Mouse (Mus musculus) embryonic facial prominence, embryonic 15.5 days (tissue): ENCODE measurements around the gene Ak8. TPM values are rescaled to one million over a fixed set of nuclear protein-coding genes. Genes with fewer than 3 reads are reported as not detected.

Source experiments
- ATAC-seq: fragments of 200-750 bp; cut with Nextera tagmentation; 2 replicates; pipeline ENCODE4 v1.8.0; 2017; ENCODE audit warnings: low read depth, moderate TSS enrichment; ENCODE audit not compliant: insufficient number of reproducible peaks, low FRiP score, low TSS enrichment
- H3K27ac ChIP-seq: fragments of 300-500 bp; sonication (generic); replicated peaks from 2 replicates; pipeline ENCODE4 v1.5.1; 2015; ENCODE audit warnings: mild to moderate bottlenecking, inconsistent platforms
- H3K27me3 ChIP-seq: fragments of 300-500 bp; sonication (generic); 2 replicates; pipeline ENCODE4 v1.6.1; 2015; ENCODE audit warnings: inconsistent platforms
- H3K36me3 ChIP-seq: fragments of 300-500 bp; sonication (generic); 2 replicates; pipeline ENCODE4 v1.6.1; 2015; ENCODE audit warnings: mild to moderate bottlenecking, inconsistent platforms
- H3K4me1 ChIP-seq: fragments of 300-500 bp; sonication (generic); 2 replicates; pipeline ENCODE4 v1.6.1; 2015; ENCODE audit warnings: inconsistent platforms
- H3K4me2 ChIP-seq: fragments of 300-500 bp; sonication (generic); replicated peaks from 2 replicates; pipeline ENCODE4 v1.6.1; 2015; ENCODE audit warnings: mild to moderate bottlenecking, inconsistent platforms
- H3K4me3 ChIP-seq: fragments of 300-500 bp; sonication (generic); replicated peaks from 2 replicates; pipeline ENCODE4 v1.5.1; 2015; ENCODE audit warnings: mild to moderate bottlenecking, inconsistent platforms
- H3K9ac ChIP-seq: fragments of 300-500 bp; sonication (generic); 2 replicates; pipeline ENCODE4 v1.6.1; 2015; ENCODE audit warnings: inconsistent platforms
- H3K9me3 ChIP-seq: fragments of 300-500 bp; sonication (generic); replicated peaks from 2 replicates; pipeline ENCODE4 v1.6.1; 2016; ENCODE audit warnings: inconsistent platforms
- WGBS: fragments of 180-500 bp; shearing (Covaris S2); methylation state at CpG from one replicate; pipeline ENCODE4 v1.1.7; 2015; 5-methylcytosine and 5-hydroxymethylcytosine counted together
- polyA plus RNA-seq: library from polyadenylated mRNA; unstranded; fragments of >200 nt; fragmentation: Nextera tagmentation; extraction: Ambion mirVana; gene quantifications from 2 replicates; pipeline ENCODE4 v1.2.1, GENCODE M21; 2015

Ak8 gene
- polyA plus RNA-seq, 1 experiment from 2014 or later = 6.5 TPM

GRCm38 (mm10) chr2:28770697-28771096 is 70.7 kb downstream of the Ak8 start:
- Histone ChIP-seq H3K27me3 (no peaks in the 10 kb centered on the region), H3K36me3 (no peaks in the 10 kb centered on the region), H3K4me2 (no peak overlapping the region), H3K27ac (no peak overlapping the region), H3K9ac (no peak overlapping the region), H3K4me1 (no peaks in the 10 kb centered on the region), H3K9me3 (no peaks in the 10 kb centered on the region), H3K4me3 (no peak overlapping the region)
- WGBS = 59% methylated on average over 5 of the region's 5 CpGs
- no peak for ATAC-seq

- Histone ChIP-seq H3K27me3 (no peaks in the 10 kb centered on the region), H3K9ac (no peak overlapping the region), H3K9me3 (no peaks in the 10 kb centered on the region), H3K27ac (no peak overlapping the region), H3K4me1 (0 out of 2 replicates have a peak, but pooled peaks cover 8% of the 10 kb centered on the region), H3K4me3 (no peak overlapping the region), H3K4me2 (no peak overlapping the region), H3K36me3 (no peaks in the 10 kb centered on the region)
- WGBS = 67% methylated on average over 8 of the region's 8 CpGs
- no peak for ATAC-seq
Measured at GRCm38 (mm10) chr2:28774073-28774472, 74.1 kb downstream of the Ak8 start.

- ATAC-seq = no peak
- H3K4me1 ChIP-seq = 0 out of 2 replicates have a peak, but pooled peaks cover 8% of the 10 kb centered on the region
- H3K4me2 ChIP-seq = no peak overlapping the region
- H3K36me3 ChIP-seq = no peaks in the 10 kb centered on the region
- WGBS = 54% methylated on average over 2 of the region's 2 CpGs
- H3K4me3 ChIP-seq = no peak overlapping the region
- H3K9me3 ChIP-seq = no peaks in the 10 kb centered on the region
- H3K27ac ChIP-seq = no peak overlapping the region
- H3K27me3 ChIP-seq = no peaks in the 10 kb centered on the region; the same call in 1 of the 2 replicates
- no peak overlapping the region for H3K9ac ChIP-seq
Measured at GRCm38 (mm10) chr2:28776728-28777127, 76.8 kb downstream of the Ak8 start.

GRCm38 (mm10) chr2:28780001-28780782 is 80.2 kb downstream of the Ak8 start:
- Histone ChIP-seq H3K36me3 (no peaks in the 10 kb centered on the region), H3K27ac (no peak overlapping the region), H3K27me3 (no peaks in the 10 kb centered on the region; the same call in 1 of the 2 replicates), H3K9ac (no peak overlapping the region), H3K4me2 (no peak overlapping the region), H3K4me1 (0 out of 2 replicates have a peak, but pooled peaks cover 8% of the 10 kb centered on the region), H3K9me3 (no peaks in the 10 kb centered on the region), H3K4me3 (no peak overlapping the region)
- 48% methylated on average over 16 of the region's 16 CpGs for WGBS
- ATAC-seq = no peak

- ATAC-seq = no peak
- H3K9ac ChIP-seq = no peak overlapping the region
- no peaks in the 10 kb centered on the region for H3K9me3 ChIP-seq
- H3K4me2 ChIP-seq = no peak overlapping the region
- 93% methylated on average over 4 of the region's 4 CpGs for WGBS
- H3K4me3 ChIP-seq = no peak overlapping the region
- 0 out of 2 replicates have a peak, but pooled peaks cover 8% of the 10 kb centered on the region for H3K4me1 ChIP-seq
- no peak overlapping the region for H3K27ac ChIP-seq
- H3K36me3 ChIP-seq = no peaks in the 10 kb centered on the region
- no peaks in the 10 kb centered on the region; the same call in 1 of the 2 replicates for H3K27me3 ChIP-seq
Measured at GRCm38 (mm10) chr2:28781310-28781709, 81.3 kb downstream of the Ak8 start.

GRCm38 (mm10) chr2:28786355-28787066 is 86.5 kb downstream of the Ak8 start:
- ATAC-seq = no peak
- no peaks in the 10 kb centered on the region for H3K36me3 ChIP-seq
- H3K27me3 ChIP-seq = no peaks in the 10 kb centered on the region; the same call in 1 of the 2 replicates
- H3K27ac ChIP-seq = no peak overlapping the region
- 78% methylated on average over 16 of the region's 16 CpGs for WGBS
- H3K9ac ChIP-seq = no peak overlapping the region
- no peaks in the 10 kb centered on the region for H3K9me3 ChIP-seq
- H3K4me2 ChIP-seq = no peak overlapping the region
- H3K4me1 ChIP-seq = no peaks in the 10 kb centered on the region
- no peak overlapping the region for H3K4me3 ChIP-seq

GRCm38 (mm10) chr2:28787067-28787619 is 87.2 kb downstream of the Ak8 start:
- no peak for ATAC-seq
- H3K27me3 ChIP-seq = no peaks in the 10 kb centered on the region; the same call in 1 of the 2 replicates
- H3K9me3 ChIP-seq = no peaks in the 10 kb centered on the region
- WGBS = 78% methylated on average over 6 of the region's 6 CpGs
- no peaks in the 10 kb centered on the region for H3K4me1 ChIP-seq
- no peak overlapping the region for H3K4me2 ChIP-seq
- no peak overlapping the region for H3K27ac ChIP-seq
- no peak overlapping the region for H3K4me3 ChIP-seq
- H3K9ac ChIP-seq = no peak overlapping the region
- H3K36me3 ChIP-seq = no peaks in the 10 kb centered on the region

GRCm38 (mm10) chr2:28792931-28793610 is 93.1 kb downstream of the Ak8 start:
- Histone ChIP-seq H3K9ac (no peak overlapping the region), H3K9me3 (no peaks in the 10 kb centered on the region), H3K27ac (no peak overlapping the region), H3K36me3 (no peaks in the 10 kb centered on the region), H3K4me2 (peak overlapping the region; percentile 39), H3K4me1 (peaks cover 6% of the 10 kb centered on the region; the same call in 1 of the 2 replicates), H3K4me3 (0 out of 2 replicates have a peak overlapping the region, but pooled peaks have one; percentile 15), H3K27me3 (peaks cover 6% of the 10 kb centered on the region; the same call in 1 of the 2 replicates)
- ATAC-seq = peak; percentile 74; the same call in 1 of the 2 replicates
- 17% methylated on average over 6 of the region's 6 CpGs for WGBS

- H3K36me3 ChIP-seq = no peaks in the 10 kb centered on the region
- no peaks in the 10 kb centered on the region for H3K9me3 ChIP-seq
- H3K4me1 ChIP-seq = peaks cover 6% of the 10 kb centered on the region; the same call in 1 of the 2 replicates
- no peak overlapping the region for H3K9ac ChIP-seq
- WGBS = 79% methylated on average over 5 of the region's 5 CpGs
- no peak for ATAC-seq
- no peak overlapping the region for H3K4me2 ChIP-seq
- no peak overlapping the region for H3K27ac ChIP-seq
- H3K4me3 ChIP-seq = no peak overlapping the region
- 0 out of 2 replicates have a peak, but pooled peaks cover 6% of the 10 kb centered on the region for H3K27me3 ChIP-seq
Measured at GRCm38 (mm10) chr2:28794623-28795022, 94.7 kb downstream of the Ak8 start.

- Histone ChIP-seq H3K27me3 (0 out of 2 replicates have a peak, but pooled peaks cover 6% of the 10 kb centered on the region), H3K4me2 (no peak overlapping the region), H3K27ac (no peak overlapping the region), H3K4me1 (peaks cover 6% of the 10 kb centered on the region; the same call in 1 of the 2 replicates), H3K4me3 (no peak overlapping the region), H3K9ac (no peak overlapping the region), H3K9me3 (no peaks in the 10 kb centered on the region), H3K36me3 (no peaks in the 10 kb centered on the region)
- ATAC-seq = no peak
- 60% methylated on average over 8 of the region's 8 CpGs for WGBS
Measured at GRCm38 (mm10) chr2:28796298-28796697, 96.3 kb downstream of the Ak8 start.
